Mouse (Mus musculus): ENCODE results near the gene Fthl17d. TPM values are rescaled to one million over a fixed set of nuclear protein-coding genes. Genes with fewer than 3 reads are reported as not detected.

The Fthl17d gene
- polyA plus RNA-seq (2014; fragmentation: Illumina TruSeq; extraction: RNeasy Lipid Tissue Mini Kit (QIAGEN cat#74804); ENCODE audit: low read depth, low replicate concordance) = not detected

GRCm38 (mm10) chrX:8986655-8987054 lies at the start of gene Fthl17d:
Gene Fthl17d, minus strand, starts transcription at chrX:8986755.

DNA sequence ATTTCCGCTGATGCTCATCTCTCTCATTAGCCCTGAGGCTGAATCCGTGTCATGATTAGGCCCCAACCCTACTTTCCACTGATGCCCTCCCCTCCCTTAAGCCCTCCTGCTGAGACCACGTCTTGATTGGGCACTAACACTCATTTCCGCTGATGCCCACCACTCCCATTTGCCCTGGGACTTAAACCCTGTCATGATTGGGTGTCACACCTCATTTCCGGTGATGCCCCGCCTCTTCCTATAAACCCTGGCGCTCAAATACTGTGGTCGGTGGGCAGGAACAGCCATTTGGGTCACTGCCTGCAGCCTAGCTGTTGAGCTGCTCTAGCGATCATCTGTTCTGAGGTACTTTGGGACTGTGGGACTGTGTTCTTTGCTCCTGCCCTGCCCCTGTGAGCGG lies 46.6 kb upstream of the Fthl17d start, which contains the start of gene Fthl17e:
Gene Fthl17e (plus strand): TSS at position 301 of the 400 bp plus-strand sequence.

DNA sequence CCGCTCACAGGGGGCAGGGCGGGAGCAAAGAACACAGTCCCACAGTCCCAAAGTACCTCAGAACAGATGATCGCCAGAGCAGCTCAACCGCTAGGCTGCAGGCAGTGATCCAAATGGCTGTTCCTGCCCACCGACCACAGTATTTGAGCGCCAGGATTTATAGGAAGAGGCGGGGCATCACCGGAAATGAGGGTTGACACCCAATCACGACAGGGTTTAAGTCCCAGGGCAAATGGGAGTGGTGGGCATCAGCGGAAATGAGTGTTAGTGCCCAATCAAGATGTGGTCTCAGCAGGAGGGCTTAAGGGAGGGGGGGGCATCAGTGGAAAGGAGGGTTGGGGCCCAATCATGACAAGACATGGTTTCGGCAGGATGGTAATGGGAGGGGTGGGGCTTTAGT lies 10.1 kb downstream of the Fthl17d start, which contains the start of gene Fthl17c:
Gene Fthl17c (minus strand): TSS at position 101 of the 400 bp plus-strand sequence.

GRCm38 (mm10) chrX:8962875-8963274 lies 23.7 kb downstream of the Fthl17d start, which contains the start of gene Fthl17b:
Gene Fthl17b, minus strand, starts transcription at chrX:8962975.

Other genes with a start within 250 kb of the Fthl17d start
- gene Ssx9, start 238.3 kb downstream of the Fthl17d start, polyA plus RNA-seq (2014; fragmentation: Illumina TruSeq; extraction: RNeasy Lipid Tissue Mini Kit (QIAGEN cat#74804); ENCODE audit: low read depth, low replicate concordance) = not detected
- gene Ssxb5, start 183.1 kb downstream of the Fthl17d start, polyA plus RNA-seq (2014; fragmentation: Illumina TruSeq; extraction: RNeasy Lipid Tissue Mini Kit (QIAGEN cat#74804); ENCODE audit: low read depth, low replicate concordance) = not detected
- not detected for gene Gm6592, start 142.8 kb downstream of the Fthl17d start, polyA plus RNA-seq (2014; fragmentation: Illumina TruSeq; extraction: RNeasy Lipid Tissue Mini Kit (QIAGEN cat#74804); ENCODE audit: low read depth, low replicate concordance)
- not detected for gene Gm5751, start 112.5 kb downstream of the Fthl17d start, polyA plus RNA-seq (2014; fragmentation: Illumina TruSeq; extraction: RNeasy Lipid Tissue Mini Kit (QIAGEN cat#74804); ENCODE audit: low read depth, low replicate concordance)
- gene B630019K06Rik, start 94.4 kb downstream of the Fthl17d start, polyA plus RNA-seq (2014; fragmentation: Illumina TruSeq; extraction: RNeasy Lipid Tissue Mini Kit (QIAGEN cat#74804); ENCODE audit: low read depth, low replicate concordance) = 0.79 TPM
- not detected for gene Fthl17b, start 23.8 kb downstream of the Fthl17d start, polyA plus RNA-seq (2014; fragmentation: Illumina TruSeq; extraction: RNeasy Lipid Tissue Mini Kit (QIAGEN cat#74804); ENCODE audit: low read depth, low replicate concordance)
- gene Fthl17c, start 10.2 kb downstream of the Fthl17d start, polyA plus RNA-seq (2014; fragmentation: Illumina TruSeq; extraction: RNeasy Lipid Tissue Mini Kit (QIAGEN cat#74804); ENCODE audit: low read depth, low replicate concordance) = not detected
- not detected for gene Fthl17e, start 46.7 kb upstream of the Fthl17d start, polyA plus RNA-seq (2014; fragmentation: Illumina TruSeq; extraction: RNeasy Lipid Tissue Mini Kit (QIAGEN cat#74804); ENCODE audit: low read depth, low replicate concordance)
- gene Fthl17f, start 76.3 kb upstream of the Fthl17d start, polyA plus RNA-seq (2014; fragmentation: Illumina TruSeq; extraction: RNeasy Lipid Tissue Mini Kit (QIAGEN cat#74804); ENCODE audit: low read depth, low replicate concordance) = not detected
- gene 4930402K13Rik, start 117.8 kb upstream of the Fthl17d start, polyA plus RNA-seq (2014; fragmentation: Illumina TruSeq; extraction: RNeasy Lipid Tissue Mini Kit (QIAGEN cat#74804); ENCODE audit: low read depth, low replicate concordance) = not detected
- 2.1 TPM for gene Lancl3, start 213.1 kb upstream of the Fthl17d start, polyA plus RNA-seq (2014; fragmentation: Illumina TruSeq; extraction: RNeasy Lipid Tissue Mini Kit (QIAGEN cat#74804); ENCODE audit: low read depth, low replicate concordance)

Measured in heart, adult 10 weeks (tissue).